Mouse (Mus musculus) limb, embryonic 15.5 days (tissue): ENCODE results near the gene Hmga1b. TPM values are rescaled to one million over a fixed set of nuclear protein-coding genes. Genes with fewer than 3 reads are reported as not detected.
"Not testable (repeated sequence)": the region's sequence is repeated elsewhere in the genome, so short reads cannot be mapped to it uniquely, and the experiment has no call there.

Experiments used
- ATAC-seq: fragments of 200-750 bp; cut with Nextera tagmentation; 2 replicates; pipeline ENCODE4 v1.8.0; 2017; ENCODE audit warnings: low read depth, moderate TSS enrichment; ENCODE audit not compliant: insufficient number of reproducible peaks, low FRiP score, low TSS enrichment
- H3K27ac ChIP-seq: fragments of 300-500 bp; sonication (generic); 2 replicates; pipeline ENCODE4 v1.5.1; 2015; ENCODE audit warnings: moderate library complexity, mild to moderate bottlenecking, inconsistent platforms
- H3K27me3 ChIP-seq: fragments of 300-500 bp; sonication (generic); 2 replicates; pipeline ENCODE4 v1.6.1; 2015; ENCODE audit warnings: inconsistent platforms
- H3K36me3 ChIP-seq: fragments of 300-500 bp; sonication (generic); 2 replicates; pipeline ENCODE4 v1.6.1; 2015; ENCODE audit warnings: inconsistent platforms
- H3K4me1 ChIP-seq: fragments of 300-500 bp; sonication (generic); 2 replicates; pipeline ENCODE4 v1.6.1; 2015; ENCODE audit warnings: inconsistent platforms
- H3K4me2 ChIP-seq: fragments of 300-500 bp; sonication (generic); 2 replicates; pipeline ENCODE4 v1.6.1; 2015; ENCODE audit warnings: mild to moderate bottlenecking, inconsistent platforms
- H3K4me3 ChIP-seq: fragments of 300-500 bp; sonication (generic); 2 replicates; pipeline ENCODE4 v1.5.1; 2015; ENCODE audit warnings: mild to moderate bottlenecking, inconsistent platforms
- H3K9ac ChIP-seq: fragments of 300-500 bp; sonication (generic); 2 replicates; pipeline ENCODE4 v1.6.1; 2015; ENCODE audit warnings: inconsistent platforms
- H3K9me3 ChIP-seq: fragments of 300-500 bp; sonication (generic); 2 replicates; pipeline ENCODE4 v1.6.1; 2016; ENCODE audit warnings: inconsistent platforms
- WGBS: fragments of 180-500 bp; shearing (Covaris S2); methylation state at CpG from one replicate; pipeline ENCODE4 v1.1.7; 2015; 5-methylcytosine and 5-hydroxymethylcytosine counted together
- polyA plus RNA-seq: library from polyadenylated mRNA; unstranded; fragments of >200 nt; fragmentation: Nextera tagmentation; extraction: Ambion mirVana; gene quantifications from 2 replicates; pipeline ENCODE4 v1.2.1, GENCODE M21; 2015

The Hmga1b gene
- polyA plus RNA-seq, 1 experiment from 2014 or later, result 3.5 TPM

- Histone ChIP-seq H3K9me3 (no peaks in the 10 kb centered on the region), H3K27ac (no peak overlapping the region), H3K4me2 (no peak overlapping the region), H3K9ac (no peak overlapping the region), H3K36me3 (no peaks in the 10 kb centered on the region), H3K4me3 (no peak overlapping the region), H3K27me3 (no peaks in the 10 kb centered on the region), H3K4me1 (peaks cover 20% of the 10 kb centered on the region)
- WGBS, result 75% methylated on average over 6 of the region's 6 CpGs
- ATAC-seq, result no peak
Measured at GRCm38 (mm10) chr11:120736424-120736823, 26.2 kb upstream of the Hmga1b start.

DNA sequence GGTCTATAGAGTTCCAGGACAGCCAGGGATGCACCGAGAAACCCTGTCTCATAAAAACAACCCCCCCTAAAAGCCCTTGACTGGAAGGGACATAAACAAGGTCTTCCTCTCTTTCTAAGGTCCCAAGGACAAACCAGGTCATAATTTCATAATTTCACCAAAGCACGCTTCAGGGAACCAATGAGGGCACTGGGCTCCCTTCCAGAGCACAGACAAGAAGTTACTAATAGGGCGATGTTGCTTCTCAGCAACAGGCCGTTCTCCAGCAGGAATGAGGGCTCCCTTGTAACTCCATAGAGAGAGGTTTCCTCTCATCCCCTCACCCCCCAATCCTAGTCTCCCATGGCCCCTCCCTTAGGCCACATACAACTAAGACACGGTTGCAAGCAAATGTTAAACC, 21.6 kb upstream of the Hmga1b start:
- no peaks in the 10 kb centered on the region for H3K36me3 ChIP-seq
- no peak overlapping the region for H3K4me2 ChIP-seq
- no peak overlapping the region for H3K27ac ChIP-seq
- H3K4me3 ChIP-seq, result no peak overlapping the region
- no peaks in the 10 kb centered on the region for H3K4me1 ChIP-seq
- no peak for ATAC-seq
- H3K9me3 ChIP-seq, result no peaks in the 10 kb centered on the region
- no peaks in the 10 kb centered on the region for H3K27me3 ChIP-seq
- WGBS, result 90% methylated on average over 5 of the region's 5 CpGs
- H3K9ac ChIP-seq, result no peak overlapping the region

- Histone ChIP-seq H3K4me1 (no peaks in the 10 kb centered on the region), H3K27ac (no peak overlapping the region), H3K9me3 (no peaks in the 10 kb centered on the region), H3K36me3 (no peaks in the 10 kb centered on the region), H3K4me2 (no peak overlapping the region), H3K4me3 (no peak overlapping the region), H3K27me3 (no peaks in the 10 kb centered on the region), H3K9ac (no peak overlapping the region; the same call in 1 of the 2 replicates)
- 51% methylated on average over 7 of the region's 7 CpGs for WGBS
- ATAC-seq, result no peak
Measured at GRCm38 (mm10) chr11:120744121-120744701, 18.4 kb upstream of the Hmga1b start.

DNA sequence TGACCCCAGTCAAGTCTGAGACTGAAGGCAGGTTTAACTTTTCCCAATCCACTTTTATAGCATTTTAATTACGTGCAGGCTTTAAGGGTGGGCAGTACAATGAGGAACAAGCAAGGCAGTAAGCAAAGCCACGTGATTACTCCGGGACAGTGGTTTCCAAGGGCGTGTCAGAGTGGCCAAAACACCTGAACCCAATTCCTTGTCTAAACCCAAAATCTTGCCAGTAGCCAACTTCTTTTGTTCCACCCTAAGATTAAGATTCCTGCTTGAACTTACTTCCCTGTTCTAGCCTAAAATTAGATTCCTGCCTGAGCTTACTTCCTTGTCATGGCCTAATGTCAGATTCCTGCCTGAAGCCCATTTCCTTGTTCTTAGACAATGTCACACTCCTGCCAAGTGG, 14.6 kb upstream of the Hmga1b start:
- Histone ChIP-seq H3K9me3 (no peaks in the 10 kb centered on the region), H3K4me1 (no peaks in the 10 kb centered on the region), H3K27ac (no peak overlapping the region), H3K36me3 (no peaks in the 10 kb centered on the region), H3K9ac (no peak overlapping the region), H3K27me3 (no peaks in the 10 kb centered on the region), H3K4me3 (no peak overlapping the region), H3K4me2 (no peak overlapping the region)
- 47% methylated on average over 4 of the region's 4 CpGs for WGBS
- ATAC-seq, result no peak

DNA sequence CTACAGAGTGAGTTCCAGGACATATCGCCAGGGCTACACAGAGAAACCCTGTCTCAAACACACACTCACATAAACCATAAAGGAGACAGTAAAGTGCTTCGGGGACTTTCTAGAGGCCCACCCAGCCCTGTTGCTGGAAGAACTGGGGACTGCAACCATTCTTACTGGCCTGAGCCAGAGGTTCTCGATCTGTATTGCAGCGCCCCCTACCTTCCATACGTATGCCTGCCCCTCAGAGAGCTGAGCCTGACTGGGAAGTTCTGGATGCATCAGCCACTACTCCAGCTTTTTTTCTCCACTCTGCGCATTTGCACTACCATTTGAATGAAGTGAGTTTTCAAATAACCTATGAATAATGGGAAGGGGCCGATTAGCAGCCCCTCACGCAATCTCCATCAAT, 13.2 kb upstream of the Hmga1b start:
- WGBS, result 67% methylated on average over 8 of the region's 8 CpGs
- H3K9ac ChIP-seq, result no peak overlapping the region
- H3K27me3 ChIP-seq, result no peaks in the 10 kb centered on the region
- H3K36me3 ChIP-seq, result no peaks in the 10 kb centered on the region
- H3K4me3 ChIP-seq, result no peak overlapping the region
- no peaks in the 10 kb centered on the region for H3K9me3 ChIP-seq
- no peak for ATAC-seq
- H3K4me1 ChIP-seq, result no peaks in the 10 kb centered on the region
- H3K4me2 ChIP-seq, result no peak overlapping the region
- no peak overlapping the region for H3K27ac ChIP-seq

- Histone ChIP-seq H3K4me1 (no peaks in the 10 kb centered on the region), H3K27me3 (no peaks in the 10 kb centered on the region), H3K4me2 (no peak overlapping the region), H3K27ac (no peak overlapping the region), H3K4me3 (no peak overlapping the region), H3K9ac (no peak overlapping the region), H3K9me3 (no peaks in the 10 kb centered on the region), H3K36me3 (no peaks in the 10 kb centered on the region)
- WGBS, result 60% methylated on average over 4 of the region's 4 CpGs
- no peak for ATAC-seq
Measured at GRCm38 (mm10) chr11:120751606-120752005, 11.0 kb upstream of the Hmga1b start.

DNA sequence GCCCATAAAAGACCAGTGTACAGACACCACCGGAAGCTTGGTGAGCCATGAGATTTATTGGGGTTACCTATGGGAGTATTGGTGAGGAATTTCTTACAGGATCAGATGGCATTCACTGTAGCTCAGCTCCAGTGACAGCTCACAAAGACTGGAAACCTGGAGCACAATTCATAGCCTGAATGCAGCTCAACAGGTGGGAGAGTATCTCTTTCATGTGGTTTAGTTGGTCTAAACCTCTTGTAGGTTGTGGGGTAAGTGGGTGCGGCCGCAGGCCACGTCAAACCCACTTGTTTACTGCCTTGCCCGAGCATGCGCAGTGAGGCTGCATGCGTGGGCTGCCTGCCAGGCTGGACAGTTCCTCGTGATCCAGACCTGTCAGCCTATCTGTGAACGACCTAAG, 2.4 kb upstream of the Hmga1b start:
- no peak for ATAC-seq
- Histone ChIP-seq H3K9ac (no peak overlapping the region), H3K27me3 (no peaks in the 10 kb centered on the region), H3K4me3 (no peak overlapping the region), H3K36me3 (no peaks in the 10 kb centered on the region), H3K4me1 (peaks cover 7% of the 10 kb centered on the region; the same call in 1 of the 2 replicates), H3K9me3 (0 out of 2 replicates have a peak, but pooled peaks cover 6% of the 10 kb centered on the region), H3K4me2 (no peak overlapping the region), H3K27ac (no peak overlapping the region)
- WGBS, result 84% methylated on average over 9 of the region's 9 CpGs

GRCm38 (mm10) chr11:120761811-120762671, 553 bp upstream of the Hmga1b start:
- H3K36me3 ChIP-seq, result no peaks in the 10 kb centered on the region
- ATAC-seq, result no peak; the same call in 1 of the 2 replicates

DNA sequence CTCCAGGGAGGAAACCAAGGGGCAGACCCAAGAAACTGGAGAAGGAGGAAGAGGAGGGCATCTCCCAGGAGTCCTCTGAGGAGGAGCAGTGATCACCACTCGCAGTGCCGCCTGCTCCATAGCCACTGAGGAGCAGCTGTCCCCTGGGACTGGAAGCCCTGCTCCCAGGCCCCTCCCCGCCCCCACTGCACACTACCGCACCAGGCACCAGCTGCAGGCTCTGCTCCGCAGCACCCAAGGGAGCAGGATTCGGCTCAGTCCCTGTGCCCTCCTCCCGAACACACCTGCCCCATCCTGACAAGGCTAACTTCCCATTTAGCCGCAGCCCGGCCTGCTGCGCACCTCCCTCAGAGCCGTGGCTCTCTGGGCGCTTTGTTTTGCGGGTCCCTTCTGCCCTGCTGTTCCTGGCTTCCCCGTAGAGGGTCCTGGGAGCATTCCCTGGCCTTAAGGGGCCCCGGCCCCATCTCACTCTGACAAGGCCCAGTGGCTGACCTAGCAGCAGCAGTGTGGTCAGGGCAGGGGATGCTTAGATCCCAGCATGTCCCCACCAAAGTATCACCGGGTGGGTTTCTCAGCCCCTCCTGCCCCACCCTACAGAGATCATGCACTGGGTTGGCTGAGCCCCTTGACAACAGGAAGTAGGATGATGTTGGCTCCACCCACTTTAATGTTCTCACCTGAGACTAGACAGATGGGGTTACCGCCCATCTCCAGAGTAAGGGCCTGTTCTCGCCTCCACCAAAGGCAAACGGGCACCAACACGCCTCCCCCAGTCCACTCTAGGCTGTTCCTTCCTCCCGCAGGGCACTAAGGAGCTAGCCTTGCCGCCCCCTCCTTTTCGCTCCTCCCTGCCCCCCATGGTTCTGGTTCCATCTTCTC, 766 bp downstream of the Hmga1b start:
- H3K27ac ChIP-seq, H3K9ac ChIP-seq, H3K9me3 ChIP-seq, H3K36me3 ChIP-seq, H3K4me1 ChIP-seq, H3K4me3 ChIP-seq, H3K27me3 ChIP-seq, ATAC-seq: not testable (repeated sequence)
- H3K4me2 ChIP-seq, result 0 out of 2 replicates have a peak overlapping the region, but pooled peaks have one; percentile 10
- 19% methylated on average over 5 of the region's 23 CpGs for WGBS

More at GRCm38 (mm10) chr11:120761811-120762671, 553 bp upstream of the Hmga1b start:
- Histone ChIP-seq H3K9ac (no peak overlapping the region), H3K27ac (no peak overlapping the region), H3K4me3 (no peak overlapping the region), H3K9me3 (0 out of 2 replicates have a peak, but pooled peaks cover 6% of the 10 kb centered on the region), H3K27me3 (no peaks in the 10 kb centered on the region), H3K4me1 (peaks cover 7% of the 10 kb centered on the region; the same call in 1 of the 2 replicates), H3K4me2 (0 out of 2 replicates have a peak overlapping the region, but pooled peaks have one; percentile 10)
- 64% methylated on average over 14 of the region's 14 CpGs for WGBS

DNA sequence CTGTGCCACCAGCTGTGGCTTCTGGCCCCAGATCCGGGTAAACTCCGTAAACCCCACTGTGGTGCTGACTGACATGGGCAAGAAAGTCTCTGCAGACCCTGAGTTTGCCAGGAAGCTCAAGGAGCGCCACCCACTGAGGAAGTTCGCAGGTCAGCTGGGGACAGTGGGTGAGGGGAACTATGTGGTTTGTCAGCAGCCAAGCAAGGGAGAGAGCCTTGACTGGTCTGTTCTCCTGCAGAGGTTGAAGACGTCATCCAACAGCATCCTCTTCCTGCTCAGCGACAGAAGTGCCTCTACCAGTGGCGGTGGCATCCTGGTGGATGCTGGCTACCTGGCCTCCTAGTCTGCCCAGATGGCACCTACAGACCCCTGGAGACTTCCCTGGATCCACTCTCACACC, 4.4 kb downstream of the Hmga1b start:
- ATAC-seq, H3K27ac ChIP-seq, H3K27me3 ChIP-seq, H3K9ac ChIP-seq, H3K4me2 ChIP-seq, H3K4me3 ChIP-seq, H3K9me3 ChIP-seq, H3K36me3 ChIP-seq, H3K4me1 ChIP-seq: not testable (repeated sequence)
- 71% methylated on average over 4 of the region's 7 CpGs for WGBS

DNA sequence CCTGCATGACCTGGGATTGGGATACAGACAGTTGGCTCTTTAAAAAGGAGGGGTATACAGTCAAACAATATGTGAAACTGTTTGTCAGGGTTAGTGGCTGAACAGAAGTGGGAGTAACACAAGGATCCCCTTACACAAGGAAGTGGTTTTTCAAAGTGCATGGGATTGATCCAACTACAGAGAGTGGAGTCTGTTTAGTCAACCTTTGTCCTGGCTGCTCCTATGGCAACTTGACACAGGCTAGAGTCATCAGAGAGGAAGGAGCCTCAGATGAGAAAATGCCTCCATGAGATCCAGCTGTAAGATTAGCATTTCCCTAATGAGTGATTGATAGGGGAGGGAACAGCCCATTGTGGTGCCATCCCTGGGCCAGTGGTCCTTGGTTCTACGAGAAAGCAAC, 5.6 kb downstream of the Hmga1b start:
- no peak overlapping the region for H3K9ac ChIP-seq
- H3K4me3 ChIP-seq, result no peak overlapping the region
- ATAC-seq, result no peak
- no peaks in the 10 kb centered on the region for H3K9me3 ChIP-seq
- H3K27ac ChIP-seq, result no peak overlapping the region
- no peak overlapping the region for H3K4me2 ChIP-seq
- H3K36me3 ChIP-seq, result no peaks in the 10 kb centered on the region
- H3K27me3 ChIP-seq, result no peaks in the 10 kb centered on the region
- WGBS, result 62% methylated on average over 1 of the region's 1 CpGs
- H3K4me1 ChIP-seq, result no peaks in the 10 kb centered on the region
